Mouse (Mus musculus) skeletal muscle tissue, postnatal 0 days (tissue): ENCODE results near the gene Gm10486. TPM values are rescaled to one million over a fixed set of nuclear protein-coding genes. Genes with fewer than 3 reads are reported as not detected.

Experiments
- polyA plus RNA-seq: library from polyadenylated mRNA; unstranded; fragments of >200 nt; fragmentation: Nextera tagmentation; extraction: Ambion mirVana; gene quantifications from 2 replicates; pipeline ENCODE4 v1.2.1, GENCODE M21; 2015

The Gm10486 gene
- polyA plus RNA-seq: not detected in 2 replicates

DNA sequence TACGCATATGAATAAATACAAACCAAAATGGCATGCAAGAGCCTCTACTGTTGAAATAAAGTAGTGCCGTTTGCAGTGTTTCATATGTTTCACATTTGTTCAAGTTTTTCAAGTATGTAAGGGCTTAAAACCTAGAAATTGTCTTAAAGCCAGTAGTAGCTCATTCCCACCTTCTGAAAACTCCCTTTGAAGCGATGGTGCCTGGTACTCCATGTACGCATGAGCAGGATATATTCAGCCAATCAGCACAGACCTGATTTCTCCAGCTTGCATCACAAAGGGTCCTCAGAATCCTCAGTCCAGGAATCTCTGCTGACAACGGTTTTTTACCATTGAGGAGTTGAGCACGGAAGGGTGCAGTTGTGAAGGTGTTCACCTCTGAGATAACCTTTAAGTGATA lies at the start of gene Gm10486:
Gene Gm10486, plus strand, starts transcription at position 301 of the 400 bp plus-strand sequence.

